11 mouse cellular contexts compared by ENCODE assay signal in genomic region chr16:37383426-37383825, GRCm38 (mm10). TPM values are rescaled to one million over a fixed set of nuclear protein-coding genes. Genes with fewer than 3 reads are reported as not detected.
DNase-seq lines count a peak whose midpoint lies in the region; ATAC-seq and TF ChIP-seq lines count a peak whose summit lies in the region.
"Had no signal": no experiment of that assay in that cellular context is flagged by ENCODE, and none has a peak within 500 bp of the region (broad histone marks: within the 10 kb centered on the region; RNA-seq: fewer than 3 reads in every experiment).

No protein-coding gene starts in this region.

- no peak for ATAC-seq in kidney, embryonic 15.5 days (replicated peaks; ENCODE audit: low FRiP score)
- no peak for ATAC-seq in forebrain, embryonic 12.5 days (ENCODE audit: low FRiP score)
- no peak for ATAC-seq in hindbrain, embryonic 13.5 days (ENCODE audit: low FRiP score)
- ATAC-seq in neural tube, embryonic 12.5 days (ENCODE audit: low FRiP score, low read depth) = no peak

- peaks cover 17% of the 10 kb centered on the region for H3K4me1 ChIP-seq in kidney, embryonic 15.5 days
- H3K4me1 ChIP-seq in forebrain, embryonic 12.5 days = peaks cover 6% of the 10 kb centered on the region; the same call in 1 of the 2 replicates
- H3K4me1 ChIP-seq in hindbrain, embryonic 13.5 days (replicated peaks) = peaks cover 11% of the 10 kb centered on the region
- H3K4me1 ChIP-seq in neural tube, embryonic 12.5 days = peaks cover 5% of the 10 kb centered on the region; the same call in 1 of the 2 replicates
- peaks cover 3% of the 10 kb centered on the region; the same call in 1 of the 2 replicates for H3K4me1 ChIP-seq in thymus, adult 2 months (replicated peaks; ENCODE audit: control insufficient read depth, insufficient read depth, low read length)

- no peaks in the 10 kb centered on the region for H3K36me3 ChIP-seq in kidney, embryonic 15.5 days
- H3K36me3 ChIP-seq in forebrain, embryonic 12.5 days (replicated peaks) = no peaks in the 10 kb centered on the region
- H3K36me3 ChIP-seq in hindbrain, embryonic 13.5 days = peaks cover 1% of the 10 kb centered on the region; the same call in 1 of the 2 replicates
- H3K36me3 ChIP-seq in neural tube, embryonic 12.5 days = no peaks in the 10 kb centered on the region
- no peaks in the 10 kb centered on the region for H3K36me3 ChIP-seq in thymus, adult 2 months (ENCODE audit: control insufficient read depth, insufficient read depth, low read length)

- no peak overlapping the region for H3K9ac ChIP-seq in kidney, embryonic 15.5 days
- no peak overlapping the region for H3K9ac ChIP-seq in forebrain, embryonic 12.5 days
- H3K9ac ChIP-seq in hindbrain, embryonic 13.5 days = peak overlapping the region; percentile 80
- H3K9ac ChIP-seq in neural tube, embryonic 12.5 days = no peak overlapping the region

- TF ChIP-seq POLR2A in thymus, adult 2 months (IDR thresholded peaks at IDR 0.05; ENCODE audit: control insufficient read depth, extremely low read depth, insufficient read depth, low read length, poor library complexity) = no peak

- H3K4me2 ChIP-seq in kidney, embryonic 15.5 days = peak overlapping the region; percentile 98
- peak overlapping the region; percentile 95 for H3K4me2 ChIP-seq in forebrain, embryonic 12.5 days
- peak overlapping the region; percentile 77 for H3K4me2 ChIP-seq in hindbrain, embryonic 13.5 days
- H3K4me2 ChIP-seq in neural tube, embryonic 12.5 days (replicated peaks) = peak overlapping the region; percentile 95

- peak overlapping the region; percentile 55 for H3K4me3 ChIP-seq in kidney, embryonic 15.5 days (replicated peaks)
- H3K4me3 ChIP-seq in forebrain, embryonic 12.5 days (replicated peaks) = peak overlapping the region; percentile 71; the same call in 1 of the 2 replicates
- peak overlapping the region; percentile 77 for H3K4me3 ChIP-seq in hindbrain, embryonic 13.5 days
- H3K4me3 ChIP-seq in neural tube, embryonic 12.5 days = peak overlapping the region; percentile 65; the same call in 1 of the 2 replicates
- H3K4me3 ChIP-seq in thymus, adult 2 months (ENCODE audit: control insufficient read depth, insufficient read depth, low read length) = no peak overlapping the region
- no peak overlapping the region for H3K4me3 ChIP-seq in gastrocnemius, adult 2 months
- H3K4me3 ChIP-seq: myocyte had no signal

- no peak overlapping the region for H3K27ac ChIP-seq in kidney, embryonic 15.5 days
- H3K27ac ChIP-seq in forebrain, embryonic 12.5 days = no peak overlapping the region
- H3K27ac ChIP-seq in hindbrain, embryonic 13.5 days = no peak overlapping the region
- H3K27ac ChIP-seq in neural tube, embryonic 12.5 days = no peak overlapping the region
- no peak overlapping the region for H3K27ac ChIP-seq in thymus, adult 2 months (ENCODE audit: control insufficient read depth, insufficient read depth, low read length)
- H3K27ac ChIP-seq in gastrocnemius, adult 2 months = no peak overlapping the region

- 45% methylated on average over 4 of the region's 4 CpGs for WGBS in kidney, embryonic 15.5 days
- 51% methylated on average over 4 of the region's 4 CpGs for WGBS in forebrain, embryonic 12.5 days
- 53% methylated on average over 4 of the region's 4 CpGs for WGBS in hindbrain, embryonic 13.5 days
- 49% methylated on average over 4 of the region's 4 CpGs for WGBS in neural tube, embryonic 12.5 days
- 39% methylated on average over 4 of the region's 4 CpGs for WGBS in thymus, adult 2 months

- no peak for TF ChIP-seq CTCF in thymus, adult 2 months (IDR thresholded peaks at IDR 0.05; ENCODE audit: borderline replicate concordance, control insufficient read depth, extremely low read depth, insufficient read depth, low read length, poor library complexity)
- TF ChIP-seq CTCF in gastrocnemius, adult 2 months (IDR thresholded peaks at IDR 0.05) = no peak

- peaks cover 26% of the 10 kb centered on the region for H3K27me3 ChIP-seq in kidney, embryonic 15.5 days
- peaks cover 9% of the 10 kb centered on the region for H3K27me3 ChIP-seq in forebrain, embryonic 12.5 days
- 0 out of 2 replicates have a peak, but pooled peaks cover 4% of the 10 kb centered on the region for H3K27me3 ChIP-seq in hindbrain, embryonic 13.5 days
- H3K27me3 ChIP-seq in neural tube, embryonic 12.5 days (replicated peaks) = no peaks in the 10 kb centered on the region
- peaks cover 8% of the 10 kb centered on the region for H3K27me3 ChIP-seq in thymus, adult 2 months (ENCODE audit: control insufficient read depth, insufficient read depth, low read length)

- no peaks in the 10 kb centered on the region for H3K9me3 ChIP-seq in kidney, embryonic 15.5 days (replicated peaks)
- H3K9me3 ChIP-seq in forebrain, embryonic 12.5 days = no peaks in the 10 kb centered on the region
- no peaks in the 10 kb centered on the region for H3K9me3 ChIP-seq in hindbrain, embryonic 13.5 days
- no peaks in the 10 kb centered on the region for H3K9me3 ChIP-seq in neural tube, embryonic 12.5 days

- DNase-seq in kidney, postnatal 25 days = no peak
- no peak for DNase-seq in thymus, adult 2 months
- DNase-seq in gastrocnemius, adult 2 months = no peak
- DNase-seq in spleen, adult 12 weeks (ENCODE audit: low spot score) = no peak
- DNase-seq: lung, postnatal 14 days; right cerebral cortex, adult 18-20 months had no signal

- intact Hi-C loops in gastrocnemius, adult 2 months (cut with DNase I) = no loop called here

RNA-seq across cellular contexts. Expression of gene Stxbp5l, which starts 1.3 kb away (rescaled TPM):
- polyA plus RNA-seq in kidney, embryonic 15.5 days (2015; fragmentation: Nextera tagmentation; extraction: Ambion mirVana) = 2.9 and 3.2 TPM in 2 replicates
- polyA plus RNA-seq in forebrain, embryonic 12.5 days (2016; fragmentation: Nextera tagmentation; extraction: Ambion mirVana) = 3.9 and 4.1 TPM in 2 replicates
- polyA plus RNA-seq in hindbrain, embryonic 13.5 days (2015; fragmentation: Nextera tagmentation; extraction: Ambion mirVana) = 12.7 and 14.2 TPM in 2 replicates
- 5.4 and 7.2 TPM in 2 replicates for polyA plus RNA-seq in neural tube, embryonic 12.5 days (2016; fragmentation: Nextera tagmentation; extraction: Ambion mirVana)
- 0.05 and 0.14 TPM in 2 replicates for polyA plus RNA-seq in thymus, adult 2 months (2012; rRNA removed)
- total RNA-seq in gastrocnemius, adult 2 months (2021) = under 1 TPM; 0.06 to 0.08 TPM
- polyA plus RNA-seq: myocyte had no signal

Comparison
In these comparisons a context has a peak if more than half of its experiments do, and no peak if none do; other contexts are left out.
1. H3K4me3 ChIP-seq: peak in kidney, embryonic 15.5 days (single experiment), forebrain, embryonic 12.5 days (single experiment), hindbrain, embryonic 13.5 days (single experiment) and neural tube, embryonic 12.5 days (single experiment); none in thymus, adult 2 months (single experiment) and gastrocnemius, adult 2 months (single experiment).
2. Peak in every context shown above with its lines, with median percentiles within 50 percentile points of each other: H3K4me2 ChIP-seq.